Mouse (Mus musculus): Measurements from ENCODE around the gene Gm28047.

- TF ChIP-seq CTCF (IDR thresholded peaks at IDR 0.05; ENCODE audit: insufficient read depth, low read depth, low read length) (no peak), POLR2A (IDR thresholded peaks at IDR 0.05; ENCODE audit: insufficient read depth, low read depth, low read length) (no peak)
Observed at GRCm38 (mm10) chr15:102508336-102508735, 116.5 kb downstream of the Gm28047 start.

Data from olfactory bulb, adult 2 months (tissue).